Mouse (Mus musculus): ENCODE data around the gene Mtif2. TPM values are rescaled to one million over a fixed set of nuclear protein-coding genes. Genes with fewer than 3 reads are reported as not detected.

The Mtif2 gene
- polyA plus RNA-seq, 1 experiment from 2014 or later: 51.3 TPM

- H3K4me1 ChIP-seq: no peaks in the 10 kb centered on the region
- H3K27ac ChIP-seq: no peak overlapping the region
- H3K36me3 ChIP-seq (replicated peaks): no peaks in the 10 kb centered on the region
- no peak for DNase-seq (ENCODE audit: extremely low spot score, low spot score)
- no peaks in the 10 kb centered on the region for H3K9me3 ChIP-seq
- no peak overlapping the region for H3K4me3 ChIP-seq
- no peaks in the 10 kb centered on the region for H3K27me3 ChIP-seq (ENCODE audit: poor library complexity, severe bottlenecking)
Observed at GRCm38 (mm10) chr11:29579610-29580009, 53.4 kb downstream of the Mtif2 start.

Other genes starting within 250 kb of the Mtif2 start
- 36.5 and 38.6 TPM in 2 replicates for gene Ccdc88a, start 152.8 kb upstream of the Mtif2 start, polyA plus RNA-seq (2016; fragmentation: Nextera tagmentation; extraction: Ambion mirVana)
- gene Prorsd1, start 11.4 kb upstream of the Mtif2 start, polyA plus RNA-seq (2016; fragmentation: Nextera tagmentation; extraction: Ambion mirVana): 19.3 and 19.4 TPM in 2 replicates
- gene Clhc1, start 21.5 kb downstream of the Mtif2 start, polyA plus RNA-seq (2016; fragmentation: Nextera tagmentation; extraction: Ambion mirVana): 0.21 and 0.37 TPM in 2 replicates
- 1,077 and 1,102 TPM in 2 replicates for gene Rps27a, start 21.7 kb downstream of the Mtif2 start, polyA plus RNA-seq (2016; fragmentation: Nextera tagmentation; extraction: Ambion mirVana)
- gene Rtn4, start 166.5 kb downstream of the Mtif2 start, polyA plus RNA-seq (2016; fragmentation: Nextera tagmentation; extraction: Ambion mirVana): 58.6 and 63.4 TPM in 2 replicates